Mouse (Mus musculus) bone marrow, adult 2 months (tissue): Measurements from ENCODE around the gene Fam189a1.

ENCODE experiments used
- CTCF ChIP-seq: fragments of 200-500 bp; IDR thresholded peaks from 2 replicates; pipeline ENCODE4 v1.5.1; 2011; ENCODE audit warnings: low read length, control low read depth; ENCODE audit not compliant: control insufficient read depth, insufficient read depth
- POLR2A ChIP-seq: fragments of 200-500 bp; IDR thresholded peaks from 2 replicates; pipeline ENCODE4 v1.6.1; 2011; ENCODE audit warnings: low read depth, mild to moderate bottlenecking, control low read depth, low read length, borderline replicate concordance; ENCODE audit not compliant: control insufficient read depth

- TF ChIP-seq CTCF (no peak), POLR2A (no peak)
Observed at GRCm38 (mm10) chr7:64821081-64821480, 335.3 kb downstream of the Fam189a1 start.
